Mouse (Mus musculus) neural tube, postnatal 0 days (tissue): Measurements from ENCODE around the gene Trip11. TPM values are rescaled to one million over a fixed set of nuclear protein-coding genes. Genes with fewer than 3 reads are reported as not detected.

Source experiments
- polyA plus RNA-seq: library from polyadenylated mRNA; unstranded; fragments of >200 nt; fragmentation: Nextera tagmentation; extraction: Ambion mirVana; gene quantifications from 2 replicates; pipeline ENCODE4 v1.2.1, GENCODE M21; 2015

The Trip11 gene
- 32.7 and 36.0 TPM in 2 replicates for polyA plus RNA-seq

DNA sequence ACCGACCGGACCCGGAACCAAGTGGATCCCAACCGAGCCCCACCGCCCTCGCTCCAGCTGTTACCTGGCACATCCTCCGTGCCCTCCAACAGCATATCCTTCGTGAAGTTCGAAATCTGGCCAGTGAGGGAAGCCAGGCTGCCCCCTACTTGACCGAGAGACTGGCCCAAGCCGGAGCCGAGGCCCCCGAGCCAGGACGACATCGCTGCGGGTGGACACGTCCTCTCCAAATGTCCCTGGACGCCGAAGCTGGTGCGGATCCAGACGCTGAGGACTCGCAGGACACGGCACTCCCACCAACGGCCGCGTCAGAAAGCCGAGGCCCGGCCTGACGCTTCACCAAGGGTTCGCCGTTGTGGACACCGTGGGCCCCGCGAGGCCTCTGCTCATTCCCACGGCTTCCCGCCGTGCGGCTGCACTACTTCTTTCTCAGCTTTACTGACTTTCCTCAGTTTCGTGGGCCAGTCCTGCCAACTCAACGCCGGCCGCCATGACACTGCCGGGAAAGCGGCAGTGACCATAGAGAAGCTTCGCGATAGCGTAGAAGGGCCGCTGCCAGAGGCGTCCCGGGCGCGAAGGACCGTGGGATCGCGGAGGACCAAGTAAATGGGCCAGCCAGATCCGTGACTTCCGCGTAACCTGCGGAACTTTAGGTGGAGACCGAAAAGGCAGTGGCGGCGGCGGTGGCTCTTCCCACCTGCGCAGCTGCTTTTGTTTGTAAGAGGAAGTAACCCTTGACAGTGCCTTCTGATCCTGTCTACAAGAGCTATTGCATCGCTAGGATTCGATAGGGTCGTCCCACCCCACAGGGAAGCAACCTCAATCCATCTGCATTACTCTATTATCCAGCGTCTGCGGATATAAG, at the start of gene Trip11:
Gene Trip11, minus strand, starts transcription at position 642 of the 865 bp plus-strand sequence.

GRCm38 (mm10) chr12:101957942-101958544, 45.0 kb upstream of the Trip11 start, which contains the start of gene Atxn3:
Atxn3 (minus strand) TSS chr12:101958246.

GRCm38 (mm10) chr12:101818608-101819370, 94.3 kb downstream of the Trip11 start, which contains the start of gene Fbln5:
Fbln5 (minus strand) TSS chr12:101819055.

Other genes with a start within 250 kb of the Trip11 start
- gene Tc2n, start 194.7 kb downstream of the Trip11 start, polyA plus RNA-seq = 0.25 and 0.41 TPM in 2 replicates
- gene Fbln5, start 94.2 kb downstream of the Trip11 start, polyA plus RNA-seq = 27.1 and 30.7 TPM in 2 replicates
- 8.7 and 9.3 TPM in 2 replicates for gene Atxn3, start 45.0 kb upstream of the Trip11 start, polyA plus RNA-seq
- 26.2 and 27.0 TPM in 2 replicates for gene Cpsf2, start 62.7 kb upstream of the Trip11 start, polyA plus RNA-seq
- gene Slc24a4, start 215.5 kb upstream of the Trip11 start, polyA plus RNA-seq = 2.6 and 3.7 TPM in 2 replicates